15 mouse cellular contexts compared by ENCODE assay signal in the genomic region with DNA sequence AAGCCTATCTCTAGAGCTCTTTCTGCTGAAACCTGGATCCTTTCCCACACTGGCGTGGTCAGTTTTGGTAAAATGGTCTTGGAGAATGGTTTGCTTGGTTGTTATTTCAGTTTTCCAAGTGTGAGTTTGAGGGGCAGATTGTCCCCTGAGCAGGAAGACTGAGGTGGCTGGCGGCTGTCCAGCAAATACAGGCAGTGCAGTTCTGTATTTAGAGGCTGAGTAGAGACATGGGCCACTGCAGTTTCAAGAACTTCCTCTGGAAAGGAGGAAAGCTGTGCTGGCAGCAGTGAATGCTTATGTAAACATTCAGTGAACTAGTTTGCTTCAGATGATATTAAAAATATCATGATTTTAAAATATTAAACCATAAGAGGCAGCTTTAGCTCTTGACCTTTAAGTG. TPM values are rescaled to one million over a fixed set of nuclear protein-coding genes. Genes with fewer than 3 reads are reported as not detected.
DNase-seq lines count a peak whose midpoint lies in the region; ATAC-seq and TF ChIP-seq lines count a peak whose summit lies in the region.
"Had no signal": no experiment of that assay in that cellular context is flagged by ENCODE, and none has a peak within 500 bp of the region (broad histone marks: within the 10 kb centered on the region; RNA-seq: fewer than 3 reads in every experiment).

No protein-coding gene starts in this region.

- no peaks in the 10 kb centered on the region for H3K27me3 ChIP-seq in kidney, adult 2 months (replicated peaks; ENCODE audit: control insufficient read depth, insufficient read depth, low read length)
- H3K27me3 ChIP-seq in kidney, embryonic 14.5 days (ENCODE audit: control insufficient read depth, insufficient read depth, low read length) = no peaks in the 10 kb centered on the region
- H3K27me3 ChIP-seq: liver, embryonic 12.5 days had no signal

- TF ChIP-seq POLR2A in kidney, adult 2 months (IDR thresholded peaks at IDR 0.05; ENCODE audit: low read depth, low read length) = no peak

- no peak overlapping the region for H3K27ac ChIP-seq in kidney, adult 2 months (ENCODE audit: insufficient read depth, low read depth, low read length)
- H3K27ac ChIP-seq in kidney, embryonic 14.5 days (ENCODE audit: low read depth, low read length) = no peak overlapping the region
- H3K27ac ChIP-seq: left cerebral cortex, adult 2 months; liver, embryonic 12.5 days had no signal

- H3K9ac ChIP-seq in kidney, embryonic 14.5 days (ENCODE audit: low read depth, low read length) = no peak overlapping the region
- H3K9ac ChIP-seq: forebrain, postnatal 0 days; liver, embryonic 12.5 days had no signal

- no peak overlapping the region for H3K4me2 ChIP-seq in kidney, embryonic 14.5 days (replicated peaks; ENCODE audit: low read depth, low read length)
- H3K4me2 ChIP-seq: liver, embryonic 12.5 days; midbrain, embryonic 11.5 days had no signal

- 63% methylated on average over 2 of the region's 2 CpGs for WGBS in kidney, adult 2 months
- 78% methylated on average over 2 of the region's 2 CpGs for WGBS in kidney, embryonic 14.5 days

- no peaks in the 10 kb centered on the region for H3K36me3 ChIP-seq in kidney, adult 2 months (ENCODE audit: control insufficient read depth, insufficient read depth, low read length)
- H3K36me3 ChIP-seq in kidney, embryonic 14.5 days (ENCODE audit: control insufficient read depth, insufficient read depth, low read length) = no peaks in the 10 kb centered on the region
- H3K36me3 ChIP-seq: liver, embryonic 12.5 days had no signal

- no peak overlapping the region for H3K4me3 ChIP-seq in kidney, adult 2 months (ENCODE audit: insufficient read depth, low read depth, low read length)
- no peak overlapping the region for H3K4me3 ChIP-seq in kidney, embryonic 14.5 days (ENCODE audit: low read length)
- H3K4me3 ChIP-seq: left cerebral cortex, adult 2 months; liver, embryonic 12.5 days had no signal

- ATAC-seq in kidney, embryonic 14.5 days (ENCODE audit: low FRiP score, low TSS enrichment) = no peak
- ATAC-seq: forebrain, postnatal 0 days; inflammation-experienced regulatory T-cells, adult 6 months; liver, embryonic 12.5 days had no signal

- no peaks in the 10 kb centered on the region for H3K9me3 ChIP-seq in kidney, embryonic 14.5 days (ENCODE audit: control insufficient read depth, low read length)
- H3K9me3 ChIP-seq: liver, embryonic 12.5 days had no signal

- intact Hi-C loops in heart, postnatal 10 days (cut with DNase I) = no loop called here

- no peaks in the 10 kb centered on the region for H3K4me1 ChIP-seq in kidney, adult 2 months (ENCODE audit: control insufficient read depth, insufficient read depth, low read length)
- no peaks in the 10 kb centered on the region for H3K4me1 ChIP-seq in kidney, embryonic 14.5 days (ENCODE audit: control insufficient read depth, insufficient read depth, low read length)
- H3K4me1 ChIP-seq: liver, embryonic 12.5 days had no signal

- peak; percentile 2 for DNase-seq in adrenal gland, adult 2 months
- no peak for DNase-seq in adrenal gland, postnatal 14 days
- peak; percentile 2 for DNase-seq in kidney, adult 2 months
- peak; percentile 2 to 9 for DNase-seq in heart, postnatal 10 days
- DNase-seq in lung, postnatal 14 days = peak; percentile 50
- DNase-seq in layer of hippocampus, postnatal 14 days (ENCODE audit: low spot score in 2 of 2) = no peak
- DNase-seq in layer of hippocampus, adult 18-20 months (ENCODE audit: low spot score in 2 of 2) = no peak
- DNase-seq: forebrain, postnatal 0 days; retina, postnatal 1 day had no signal

- no peak for TF ChIP-seq CTCF in kidney, adult 2 months (conservative IDR thresholded peaks at IDR 0.05; ENCODE audit: insufficient read depth, insufficient read length, low read depth, low read length)

RNA-seq across cellular contexts. Expression of gene Nme8, which starts 33.2 kb away (rescaled TPM):
- total RNA-seq in adrenal gland, adult 2 months (2021) = not detected
- polyA plus RNA-seq in adrenal gland, adult 2 months (2012; rRNA removed) = not detected in 2 replicates
- not detected in 2 replicates for total RNA-seq in adrenal gland, postnatal 14 days (2021)
- not detected in 2 replicates for polyA plus RNA-seq in kidney, adult 2 months (2012; rRNA removed)
- not detected in 2 replicates for polyA plus RNA-seq in kidney, embryonic 14.5 days (2014; fragmentation: Nextera tagmentation; extraction: Ambion mirVana)
- under 1 TPM; 0.26 to 0.37 TPM for total RNA-seq in heart, postnatal 10 days (2021)
- not detected for total RNA-seq in layer of hippocampus, postnatal 14 days (2021)
- not detected for total RNA-seq in layer of hippocampus, adult 18-20 months (2021)
- total RNA-seq: forebrain, postnatal 0 days; left cerebral cortex, adult 2 months had no signal
- polyA plus RNA-seq: forebrain, postnatal 0 days; inflammation-experienced regulatory T-cells, adult 6 months; liver, embryonic 12.5 days; midbrain, embryonic 11.5 days; neural tube, embryonic 11.5 days had no signal

Comparison
In these comparisons a context has a peak if more than half of its experiments do, and no peak if none do; other contexts are left out.
1. DNase-seq: peak in adrenal gland, adult 2 months (single experiment), kidney, adult 2 months (single experiment), heart, postnatal 10 days (2 of 2) and lung, postnatal 14 days (single experiment); none in adrenal gland, postnatal 14 days (single experiment), layer of hippocampus, postnatal 14 days (0 of 2) and layer of hippocampus, adult 18-20 months (0 of 2).